Mouse (Mus musculus) liver, embryonic 16.5 days (tissue): ENCODE measurements at regions not wholly inside any gene's neighbourhood (a gene's known extent, or its start where the extent isn't known, plus 50 kb on each side); places are given as distances from the start of the nearest gene placed in this dataset.
"Not testable (repeated sequence)": the region's sequence is repeated elsewhere in the genome, so short reads cannot be mapped to it uniquely, and the experiment has no call there.

Source experiments
- ATAC-seq: fragments of 200-750 bp; cut with Nextera tagmentation; 2 replicates; pipeline ENCODE4 v1.8.0; 2017; ENCODE audit warnings: low read depth, mild to moderate bottlenecking, moderate number of reproducible peaks, moderate library complexity
- H3K27ac ChIP-seq: fragments of 300-500 bp; sonication (generic); 2 replicates; pipeline ENCODE4 v1.5.1; 2014; ENCODE audit warnings: mild to moderate bottlenecking, low read length
- H3K27me3 ChIP-seq: fragments of 300-500 bp; sonication (generic); 2 replicates; pipeline ENCODE4 v1.6.1; 2014; ENCODE audit warnings: low read depth, low read length, mixed read lengths; ENCODE audit not compliant: control insufficient read depth, insufficient read depth
- H3K36me3 ChIP-seq: fragments of 300-500 bp; sonication (generic); 2 replicates; pipeline ENCODE4 v1.6.1; 2014; ENCODE audit warnings: mild to moderate bottlenecking; ENCODE audit not compliant: control insufficient read depth, insufficient read depth
- H3K4me1 ChIP-seq: fragments of 300-500 bp; sonication (generic); 2 replicates; pipeline ENCODE4 v1.6.1; 2014; ENCODE audit warnings: low read depth, low read length, mixed read lengths; ENCODE audit not compliant: control insufficient read depth
- H3K4me2 ChIP-seq: fragments of 300-500 bp; sonication (generic); 2 replicates; pipeline ENCODE4 v1.6.1; 2014; ENCODE audit warnings: low read depth, low read length, mixed read lengths
- H3K4me3 ChIP-seq: fragments of 300-500 bp; sonication (generic); 2 replicates; pipeline ENCODE4 v1.5.1; 2014; ENCODE audit warnings: low read depth, mild to moderate bottlenecking, low read length
- H3K9ac ChIP-seq: fragments of 300-500 bp; sonication (generic); 2 replicates; pipeline ENCODE4 v1.6.1; 2014; ENCODE audit warnings: low read depth, low read length
- H3K9me3 ChIP-seq: fragments of 300-500 bp; sonication (generic); replicated peaks from 2 replicates; pipeline ENCODE4 v1.6.1; 2016; ENCODE audit warnings: low read length; ENCODE audit not compliant: control insufficient read depth
- WGBS: fragments of 180-500 bp; shearing (Covaris S2); extraction: QIAGEN DNeasy Blood & Tissue Kit; methylation state at CpG from one replicate; pipeline ENCODE4 v1.1.7; 2014; ENCODE audit not compliant: insufficient replicate concordance; 5-methylcytosine and 5-hydroxymethylcytosine counted together

- Histone ChIP-seq H3K36me3 (no peaks in the 10 kb centered on the region), H3K4me3 (no peak overlapping the region), H3K27me3 (no peaks in the 10 kb centered on the region), H3K9me3 (no peaks in the 10 kb centered on the region), H3K9ac (no peak overlapping the region), H3K4me1 (no peaks in the 10 kb centered on the region), H3K4me2 (no peak overlapping the region), H3K27ac (no peak overlapping the region)
- ATAC-seq = no peak
- 57% methylated on average over 18 of the region's 18 CpGs for WGBS
Measured at GRCm38 (mm10) chr7:92984701-92985682, 94.7 kb upstream of the Fam181b start.

DNA sequence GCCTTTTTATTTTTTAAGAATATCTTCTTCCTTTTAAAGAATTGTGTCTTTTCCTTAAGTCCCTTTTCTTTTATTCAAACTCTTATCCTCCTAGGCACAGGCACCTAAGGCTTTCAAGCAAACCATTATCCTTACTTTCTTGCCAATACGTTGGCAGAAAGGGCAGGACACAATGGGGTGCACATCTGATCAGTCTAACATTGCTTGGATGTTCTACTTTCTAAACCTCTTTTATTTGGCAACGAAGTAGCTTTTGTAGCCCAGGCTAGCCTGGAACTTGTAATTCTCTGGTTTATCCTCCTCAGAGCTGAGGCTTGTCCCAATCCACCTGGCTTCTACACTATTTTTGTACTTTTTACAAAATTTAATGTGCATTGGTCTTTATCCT, 94.0 kb upstream of the Fam181b start:
- Histone ChIP-seq H3K27me3 (no peaks in the 10 kb centered on the region), H3K9ac (no peak overlapping the region), H3K4me2 (no peak overlapping the region), H3K4me3 (no peak overlapping the region), H3K36me3 (no peaks in the 10 kb centered on the region), H3K27ac (no peak overlapping the region), H3K4me1 (no peaks in the 10 kb centered on the region), H3K9me3 (no peaks in the 10 kb centered on the region)
- no peak for ATAC-seq
- 57% methylated on average over 2 of the region's 2 CpGs for WGBS

DNA sequence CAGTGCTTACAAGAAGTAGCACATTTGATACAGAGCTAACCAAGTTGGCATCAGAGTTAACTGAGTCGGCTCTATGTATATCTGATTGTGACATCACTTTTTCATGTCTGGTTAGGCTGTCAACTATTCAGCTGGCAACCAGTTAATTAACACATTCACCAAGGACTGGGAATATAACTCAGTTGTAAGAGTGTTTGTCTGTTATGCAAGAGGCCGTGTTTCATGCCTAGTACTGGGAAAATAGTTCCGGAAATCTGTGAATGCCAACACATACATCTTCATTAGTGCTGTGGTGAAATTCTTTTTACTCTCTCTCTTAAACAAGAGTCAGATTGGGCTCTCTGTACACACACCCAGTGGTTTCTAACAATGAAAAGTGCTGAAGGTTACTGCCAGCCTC, 80.8 kb upstream of the Fam181b start:
- no peak for ATAC-seq
- no peak overlapping the region for H3K27ac ChIP-seq
- no peaks in the 10 kb centered on the region for H3K36me3 ChIP-seq
- no peak overlapping the region for H3K4me2 ChIP-seq
- no peak overlapping the region for H3K4me3 ChIP-seq
- no peaks in the 10 kb centered on the region for H3K4me1 ChIP-seq
- no peaks in the 10 kb centered on the region for H3K9me3 ChIP-seq
- H3K27me3 ChIP-seq = no peaks in the 10 kb centered on the region
- H3K9ac ChIP-seq = no peak overlapping the region
- WGBS = 66% methylated on average over 3 of the region's 3 CpGs

DNA sequence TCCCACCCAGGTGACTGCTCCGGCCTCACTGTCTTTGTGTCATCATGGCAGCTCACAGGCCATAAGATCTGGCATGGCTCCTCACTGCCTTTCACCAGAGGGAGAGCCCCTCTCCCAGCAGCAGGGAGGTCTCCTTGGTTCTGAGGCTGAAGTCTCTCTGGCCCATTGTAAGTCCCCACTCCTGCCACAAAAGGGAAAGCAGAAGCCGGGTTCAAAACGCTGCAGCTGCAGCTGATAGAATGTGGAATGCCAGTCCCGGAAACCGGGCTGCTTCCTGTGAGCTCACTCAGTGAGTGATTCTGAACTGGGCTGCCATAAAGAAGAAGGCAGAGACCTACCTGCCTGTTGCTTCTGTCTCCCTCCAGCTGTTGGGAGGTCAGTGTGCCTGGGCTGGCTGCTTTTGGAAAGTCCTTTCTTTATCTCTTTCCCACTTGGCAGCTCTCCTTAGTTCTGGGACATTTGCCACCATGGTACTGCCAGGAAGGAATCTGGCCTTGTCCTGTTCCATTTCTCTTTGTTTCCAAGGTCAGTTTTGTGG, 72.9 kb upstream of the Fam181b start:
- WGBS = 16% methylated on average over 5 of the region's 5 CpGs
- not testable (repeated sequence) for H3K4me3 ChIP-seq, ATAC-seq, H3K27ac ChIP-seq, H3K27me3 ChIP-seq, H3K36me3 ChIP-seq, H3K4me1 ChIP-seq, H3K9ac ChIP-seq, H3K4me2 ChIP-seq, H3K9me3 ChIP-seq

- 46% methylated on average over 4 of the region's 4 CpGs for WGBS
- no peaks in the 10 kb centered on the region for H3K4me1 ChIP-seq
- no peaks in the 10 kb centered on the region for H3K36me3 ChIP-seq
- H3K4me3 ChIP-seq = no peak overlapping the region
- H3K4me2 ChIP-seq = no peak overlapping the region
- no peaks in the 10 kb centered on the region for H3K27me3 ChIP-seq
- no peak for ATAC-seq
- no peak overlapping the region for H3K27ac ChIP-seq
- no peak overlapping the region for H3K9ac ChIP-seq
- H3K9me3 ChIP-seq = no peaks in the 10 kb centered on the region
Measured at GRCm38 (mm10) chr7:93007721-93008120, 71.9 kb upstream of the Fam181b start.

DNA sequence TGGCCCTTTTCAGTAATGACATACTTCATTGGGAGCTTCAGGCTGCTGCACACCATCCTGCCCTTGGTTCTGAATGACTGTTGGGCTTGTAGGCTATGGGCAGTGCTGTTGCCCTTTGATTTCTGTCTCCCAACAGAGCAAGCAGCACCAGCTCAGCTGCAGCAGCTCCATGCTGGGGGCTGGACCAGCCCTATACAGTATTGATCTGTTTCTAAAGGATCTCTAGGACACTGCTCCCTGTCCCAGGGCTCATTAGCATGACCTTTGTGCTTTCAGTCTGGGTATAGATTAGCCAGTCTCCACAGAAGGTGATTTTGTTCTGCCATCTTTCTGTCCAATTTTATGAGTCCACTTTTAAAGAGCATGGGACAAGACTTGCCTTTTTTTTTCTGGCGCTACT, 60.3 kb upstream of the Fam181b start:
- ATAC-seq = peak; percentile 80
- no peak overlapping the region for H3K4me2 ChIP-seq
- no peak overlapping the region for H3K4me3 ChIP-seq
- no peak overlapping the region for H3K9ac ChIP-seq
- no peaks in the 10 kb centered on the region for H3K4me1 ChIP-seq
- no peak overlapping the region for H3K27ac ChIP-seq
- 64% methylated on average over 1 of the region's 1 CpGs for WGBS
- no peaks in the 10 kb centered on the region for H3K27me3 ChIP-seq
- no peaks in the 10 kb centered on the region for H3K36me3 ChIP-seq
- no peaks in the 10 kb centered on the region for H3K9me3 ChIP-seq

DNA sequence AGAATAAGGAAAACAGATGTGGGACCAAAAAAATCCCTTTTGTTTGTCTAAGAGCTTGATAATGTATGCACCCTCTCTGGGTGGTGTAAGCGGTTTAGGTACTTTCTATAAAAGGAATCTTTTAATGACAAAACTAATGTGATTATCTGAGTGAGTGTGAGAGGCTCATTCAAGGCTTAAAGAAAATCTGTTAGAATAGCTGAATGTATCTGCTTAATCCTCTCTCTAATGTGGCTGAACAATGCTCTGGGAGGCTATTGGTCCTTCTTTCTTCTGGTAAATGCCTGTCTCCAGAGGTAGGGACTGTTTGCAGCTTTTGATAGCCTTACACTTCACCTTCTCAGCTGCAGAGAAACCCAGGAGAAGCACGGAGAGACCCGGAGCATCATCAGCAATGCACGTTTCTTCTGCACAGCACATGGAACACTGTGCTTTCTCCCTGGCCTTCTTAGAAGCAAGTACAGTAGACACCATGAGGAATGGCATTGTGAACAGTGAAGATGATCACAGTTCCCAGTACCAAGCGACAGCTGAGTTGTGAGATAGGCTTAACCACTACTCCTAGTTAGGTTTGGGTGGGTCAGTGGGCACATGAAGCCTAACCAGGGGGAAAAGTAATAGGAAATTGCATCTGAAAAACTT, 56.1 kb upstream of the Fam181b start:
- Histone ChIP-seq H3K4me1 (no peaks in the 10 kb centered on the region), H3K27ac (no peak overlapping the region), H3K9me3 (no peaks in the 10 kb centered on the region), H3K27me3 (no peaks in the 10 kb centered on the region), H3K4me2 (no peak overlapping the region), H3K9ac (no peak overlapping the region), H3K36me3 (no peaks in the 10 kb centered on the region), H3K4me3 (no peak overlapping the region)
- no peak for ATAC-seq
- WGBS = 57% methylated on average over 5 of the region's 5 CpGs

- H3K9ac ChIP-seq = no peak overlapping the region
- H3K27ac ChIP-seq = no peak overlapping the region
- H3K4me3 ChIP-seq = no peak overlapping the region
- ATAC-seq = no peak
- no peaks in the 10 kb centered on the region for H3K27me3 ChIP-seq
- WGBS = 76% methylated on average over 4 of the region's 4 CpGs
- no peaks in the 10 kb centered on the region for H3K36me3 ChIP-seq
- no peak overlapping the region for H3K4me2 ChIP-seq
- H3K4me1 ChIP-seq = no peaks in the 10 kb centered on the region
- H3K9me3 ChIP-seq = no peaks in the 10 kb centered on the region
Measured at GRCm38 (mm10) chr7:93026231-93026630, 53.4 kb upstream of the Fam181b start.
